Mouse (Mus musculus): Measurements from ENCODE around the gene Ndufs7. TPM values are rescaled to one million over a fixed set of nuclear protein-coding genes. Genes with fewer than 3 reads are reported as not detected.

Ndufs7 gene
- polyA plus RNA-seq, 1 experiment from 2014 or later: 274 TPM

- Histone ChIP-seq H3K27ac (replicated peaks; ENCODE audit: low read depth, low read length) (no peak overlapping the region), H3K4me3 (replicated peaks; ENCODE audit: low read depth, low read length) (no peak overlapping the region), H3K36me3 (ENCODE audit: control insufficient read depth, insufficient read depth, low read length) (peaks cover 17% of the 10 kb centered on the region), H3K9me3 (ENCODE audit: control insufficient read depth, low read length) (no peaks in the 10 kb centered on the region), H3K4me2 (ENCODE audit: low read length) (no peak overlapping the region), H3K9ac (replicated peaks; ENCODE audit: low read length) (no peak overlapping the region), H3K27me3 (ENCODE audit: control insufficient read depth, insufficient read depth, low read length) (no peaks in the 10 kb centered on the region), H3K4me1 (ENCODE audit: control insufficient read depth, insufficient read depth, low read length) (peaks cover 46% of the 10 kb centered on the region)
- ATAC-seq (ENCODE audit: low FRiP score, low TSS enrichment) (no peak), DNase-seq (no peak)
- 96% methylated on average over 10 of the region's 10 CpGs for WGBS
These were observed 13.9 kb downstream of the Ndufs7 start for GRCm38 (mm10) chr10:80262776-80263365.

- DNase-seq (peak; percentile 100), ATAC-seq (ENCODE audit: low FRiP score, low TSS enrichment) (peak; percentile 81)
- Histone ChIP-seq H3K4me3 (replicated peaks; ENCODE audit: low read depth, low read length) (peak overlapping the region; percentile 73), H3K36me3 (ENCODE audit: control insufficient read depth, insufficient read depth, low read length) (peaks cover 7% of the 10 kb centered on the region; the same call in 1 of the 2 replicates), H3K27ac (replicated peaks; ENCODE audit: low read depth, low read length) (peak overlapping the region; percentile 80), H3K4me2 (ENCODE audit: low read length) (peak overlapping the region; percentile 68), H3K9ac (replicated peaks; ENCODE audit: low read length) (peak overlapping the region; percentile 94), H3K27me3 (ENCODE audit: control insufficient read depth, insufficient read depth, low read length) (no peaks in the 10 kb centered on the region), H3K9me3 (ENCODE audit: control insufficient read depth, low read length) (no peaks in the 10 kb centered on the region), H3K4me1 (ENCODE audit: control insufficient read depth, insufficient read depth, low read length) (peaks cover 45% of the 10 kb centered on the region)
- WGBS: 2% methylated on average over 73 of the region's 81 CpGs
These were observed 15.6 kb downstream of the Ndufs7 start for GRCm38 (mm10) chr10:80264341-80265148.

GRCm38 (mm10) chr10:80265149-80265486 lies 16.2 kb downstream of the Ndufs7 start:
- ATAC-seq (ENCODE audit: low FRiP score, low TSS enrichment) (no peak; the same call in 1 of the 2 replicates), DNase-seq (no peak)
- Histone ChIP-seq H3K36me3 (ENCODE audit: control insufficient read depth, insufficient read depth, low read length) (peaks cover 7% of the 10 kb centered on the region; the same call in 1 of the 2 replicates), H3K9ac (replicated peaks; ENCODE audit: low read length) (peak overlapping the region; percentile 94), H3K27me3 (ENCODE audit: control insufficient read depth, insufficient read depth, low read length) (no peaks in the 10 kb centered on the region), H3K4me2 (ENCODE audit: low read length) (peak overlapping the region; percentile 54), H3K4me1 (ENCODE audit: control insufficient read depth, insufficient read depth, low read length) (peaks cover 39% of the 10 kb centered on the region), H3K9me3 (ENCODE audit: control insufficient read depth, low read length) (no peaks in the 10 kb centered on the region), H3K27ac (replicated peaks; ENCODE audit: low read depth, low read length) (peak overlapping the region; percentile 80), H3K4me3 (replicated peaks; ENCODE audit: low read depth, low read length) (peak overlapping the region; percentile 73)
- WGBS: 0% methylated on average over 18 of the region's 18 CpGs

GRCm38 (mm10) chr10:80270099-80270498 lies 21.2 kb downstream of the Ndufs7 start:
- Histone ChIP-seq H3K4me2 (ENCODE audit: low read length) (no peak overlapping the region), H3K36me3 (ENCODE audit: control insufficient read depth, insufficient read depth, low read length) (peaks cover 32% of the 10 kb centered on the region), H3K9me3 (ENCODE audit: control insufficient read depth, low read length) (no peaks in the 10 kb centered on the region), H3K4me3 (replicated peaks; ENCODE audit: low read depth, low read length) (no peak overlapping the region), H3K9ac (replicated peaks; ENCODE audit: low read length) (peak overlapping the region; percentile 14; the same call in 1 of the 2 replicates), H3K4me1 (ENCODE audit: control insufficient read depth, insufficient read depth, low read length) (peaks cover 24% of the 10 kb centered on the region), H3K27me3 (ENCODE audit: control insufficient read depth, insufficient read depth, low read length) (no peaks in the 10 kb centered on the region), H3K27ac (replicated peaks; ENCODE audit: low read depth, low read length) (no peak overlapping the region)
- DNase-seq (no peak), ATAC-seq (ENCODE audit: low FRiP score, low TSS enrichment) (no peak)
- WGBS: 95% methylated on average over 2 of the region's 2 CpGs

- WGBS: 77% methylated on average over 6 of the region's 6 CpGs
- Histone ChIP-seq H3K36me3 (ENCODE audit: control insufficient read depth, insufficient read depth, low read length) (peaks cover 36% of the 10 kb centered on the region), H3K4me3 (replicated peaks; ENCODE audit: low read depth, low read length) (no peak overlapping the region), H3K27me3 (ENCODE audit: control insufficient read depth, insufficient read depth, low read length) (no peaks in the 10 kb centered on the region), H3K4me1 (ENCODE audit: control insufficient read depth, insufficient read depth, low read length) (peaks cover 21% of the 10 kb centered on the region), H3K4me2 (ENCODE audit: low read length) (no peak overlapping the region), H3K9me3 (ENCODE audit: control insufficient read depth, low read length) (no peaks in the 10 kb centered on the region), H3K9ac (replicated peaks; ENCODE audit: low read length) (peak overlapping the region; percentile 14; the same call in 1 of the 2 replicates), H3K27ac (replicated peaks; ENCODE audit: low read depth, low read length) (no peak overlapping the region)
- no peak for ATAC-seq (ENCODE audit: low FRiP score, low TSS enrichment)
- no peak for DNase-seq
These were observed 21.8 kb downstream of the Ndufs7 start for GRCm38 (mm10) chr10:80270734-80271181.

GRCm38 (mm10) chr10:80271186-80271843 lies 22.4 kb downstream of the Ndufs7 start:
- Histone ChIP-seq H3K4me3 (replicated peaks; ENCODE audit: low read depth, low read length) (no peak overlapping the region), H3K9ac (replicated peaks; ENCODE audit: low read length) (peak overlapping the region; percentile 14; the same call in 1 of the 2 replicates), H3K27me3 (ENCODE audit: control insufficient read depth, insufficient read depth, low read length) (no peaks in the 10 kb centered on the region), H3K4me1 (ENCODE audit: control insufficient read depth, insufficient read depth, low read length) (peaks cover 16% of the 10 kb centered on the region), H3K36me3 (ENCODE audit: control insufficient read depth, insufficient read depth, low read length) (peaks cover 41% of the 10 kb centered on the region), H3K4me2 (ENCODE audit: low read length) (no peak overlapping the region), H3K27ac (replicated peaks; ENCODE audit: low read depth, low read length) (no peak overlapping the region), H3K9me3 (ENCODE audit: control insufficient read depth, low read length) (no peaks in the 10 kb centered on the region)
- DNase-seq: no peak
- ATAC-seq (ENCODE audit: low FRiP score, low TSS enrichment): no peak
- WGBS: 90% methylated on average over 5 of the region's 5 CpGs

GRCm38 (mm10) chr10:80271870-80272585 lies 23.1 kb downstream of the Ndufs7 start:
- H3K9ac ChIP-seq (replicated peaks; ENCODE audit: low read length): no peak overlapping the region
- H3K4me3 ChIP-seq (replicated peaks; ENCODE audit: low read depth, low read length): no peak overlapping the region
- H3K27ac ChIP-seq (replicated peaks; ENCODE audit: low read depth, low read length): no peak overlapping the region
- H3K36me3 ChIP-seq (ENCODE audit: control insufficient read depth, insufficient read depth, low read length): peaks cover 46% of the 10 kb centered on the region
- H3K4me1 ChIP-seq (ENCODE audit: control insufficient read depth, insufficient read depth, low read length): peaks cover 10% of the 10 kb centered on the region
- no peaks in the 10 kb centered on the region for H3K27me3 ChIP-seq (ENCODE audit: control insufficient read depth, insufficient read depth, low read length)
- WGBS: 91% methylated on average over 8 of the region's 8 CpGs
- no peak overlapping the region for H3K4me2 ChIP-seq (ENCODE audit: low read length)
- H3K9me3 ChIP-seq (ENCODE audit: control insufficient read depth, low read length): no peaks in the 10 kb centered on the region
- no peak for ATAC-seq (ENCODE audit: low FRiP score, low TSS enrichment)
- DNase-seq: no peak

GRCm38 (mm10) chr10:80273847-80274246 lies 24.9 kb downstream of the Ndufs7 start:
- 91% methylated on average over 3 of the region's 3 CpGs for WGBS
- ATAC-seq (ENCODE audit: low FRiP score, low TSS enrichment) (no peak), DNase-seq (no peak)
- Histone ChIP-seq H3K4me3 (replicated peaks; ENCODE audit: low read depth, low read length) (no peak overlapping the region), H3K4me1 (ENCODE audit: control insufficient read depth, insufficient read depth, low read length) (no peaks in the 10 kb centered on the region), H3K36me3 (ENCODE audit: control insufficient read depth, insufficient read depth, low read length) (peaks cover 57% of the 10 kb centered on the region), H3K4me2 (ENCODE audit: low read length) (no peak overlapping the region), H3K27me3 (ENCODE audit: control insufficient read depth, insufficient read depth, low read length) (no peaks in the 10 kb centered on the region), H3K9me3 (ENCODE audit: control insufficient read depth, low read length) (no peaks in the 10 kb centered on the region), H3K27ac (replicated peaks; ENCODE audit: low read depth, low read length) (no peak overlapping the region), H3K9ac (replicated peaks; ENCODE audit: low read length) (no peak overlapping the region)
